Mouse (Mus musculus) left cerebral cortex, adult 18-20 months (tissue): ENCODE measurements around the gene Rdm1. TPM values are rescaled to one million over a fixed set of nuclear protein-coding genes. Genes with fewer than 3 reads are reported as not detected.
"Not testable (repeated sequence)": the region's sequence is repeated elsewhere in the genome, so short reads cannot be mapped to it uniquely, and the experiment has no call there.

Source experiments
- DNase-seq, 2 experiments: peaks; one replicate each; pipeline ENCODE4 v3.0.0; 2021 to 2022; ENCODE audit warnings: low spot score in 2 of 2, mixed read lengths in 1 of 2
- long read RNA-seq, 2 experiments: library from polyadenylated mRNA; stranded (forward); transcript quantifications; one replicate each; pipeline ENCODE4 v2.0.0; 2021
- total RNA-seq, 2 experiments: library from RNA; stranded (reverse); gene quantifications; 2 replicates each; pipeline ENCODE4 v1.2.3; 2021

Gene Rdm1
- total RNA-seq = 10 to 100 TPM in 1 of 2 experiments, 1 to 10 TPM in 1; 9.0 to 11.0 TPM
- long read RNA-seq, experiment 1, transcript Rdm1-201 (7 exons, 1,124 nt) = major isoform, 12 of 16 reads
- long read RNA-seq, experiment 1, partial matches to known transcripts = 1 of 16 reads
- long read RNA-seq, experiment 1, other reads (novel, unspliced or antisense) = 2 of 16 reads
- long read RNA-seq, experiment 2, transcript Rdm1-201 (7 exons, 1,124 nt) = major isoform, 11 of 13 reads
- long read RNA-seq, experiment 2, partial matches to known transcripts = 0 of 13 reads
- long read RNA-seq, experiment 2, other reads (novel, unspliced or antisense) = 2 of 13 reads

DNA sequence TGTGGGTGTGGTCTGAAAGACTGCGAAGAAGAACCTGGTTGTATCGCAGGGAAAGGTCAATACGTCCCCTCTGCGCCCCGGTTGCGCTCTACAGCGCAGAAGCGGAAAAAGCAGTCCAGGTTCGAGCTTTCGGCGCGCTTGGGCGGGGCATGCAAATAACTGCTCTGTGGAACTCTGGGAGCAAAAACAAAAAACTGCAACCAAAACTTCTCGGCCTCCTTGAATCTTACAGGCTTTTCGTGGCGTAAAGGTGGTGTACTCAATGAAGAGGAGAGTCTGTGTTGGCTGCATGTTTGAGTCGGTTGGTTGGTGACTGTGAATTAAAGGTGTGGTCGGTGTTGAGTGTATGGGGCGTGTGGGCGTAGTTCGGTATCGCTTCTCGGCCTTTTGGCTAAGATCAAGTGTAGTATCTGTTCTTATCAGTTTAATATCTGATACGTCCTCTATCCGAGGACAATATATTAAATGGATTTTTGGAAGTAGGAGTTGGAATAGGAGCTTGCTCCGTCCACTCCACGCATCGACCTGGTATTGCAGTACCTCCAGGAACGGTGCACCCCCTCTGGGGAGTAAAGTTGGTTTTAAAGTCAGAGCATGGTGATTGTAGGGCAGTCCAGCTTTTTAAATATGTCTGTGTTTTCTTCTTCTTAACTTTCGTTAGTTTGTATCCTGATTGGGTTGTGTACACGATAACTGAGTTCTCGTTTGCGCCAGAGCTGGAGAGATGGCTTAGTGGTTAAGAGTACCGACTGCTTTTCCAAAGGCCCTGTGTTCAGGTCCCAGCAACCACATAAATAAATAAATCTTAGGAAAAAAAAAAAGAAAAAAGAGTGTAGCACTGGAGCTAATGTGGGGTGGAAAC is at the start of gene Rdm1:
Rdm1 (plus strand) TSS at position 201 of the 862 bp plus-strand sequence.
- peak; percentile 70 to 74 for DNase-seq

DNA sequence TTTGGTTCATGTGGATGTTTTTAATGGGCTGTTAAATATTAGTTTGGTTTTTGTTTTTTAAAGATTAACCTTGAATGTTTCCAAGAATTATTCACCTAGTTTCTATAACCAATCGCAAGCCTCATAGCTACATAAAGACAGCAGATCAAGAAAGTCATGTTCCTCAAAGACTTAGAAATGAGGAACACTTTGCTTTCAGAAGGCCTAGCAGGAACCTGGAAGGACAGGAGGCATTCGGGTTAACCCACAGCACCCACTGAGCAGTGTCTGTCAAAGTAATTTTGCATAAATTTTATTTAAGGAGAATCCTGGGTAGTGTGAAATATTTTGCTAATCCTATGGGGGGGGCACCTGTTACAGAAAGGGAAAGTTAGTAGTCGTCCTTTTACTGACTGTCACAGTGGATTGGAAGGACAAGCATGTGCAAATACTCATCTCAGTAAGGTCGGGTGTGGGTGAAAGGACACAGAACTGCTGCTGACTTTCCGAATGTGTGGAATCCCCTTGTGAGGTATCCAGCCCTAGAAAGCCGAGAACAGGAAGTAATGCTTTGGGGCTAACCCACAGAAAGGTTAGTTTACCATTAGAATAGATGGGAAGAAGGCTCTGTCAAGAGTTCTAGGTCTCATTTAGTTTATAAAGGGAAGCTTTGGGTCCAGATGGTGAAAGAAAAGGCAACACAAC is 45.8 kb upstream of the Rdm1 start:
- DNase-seq = no peak

DNA sequence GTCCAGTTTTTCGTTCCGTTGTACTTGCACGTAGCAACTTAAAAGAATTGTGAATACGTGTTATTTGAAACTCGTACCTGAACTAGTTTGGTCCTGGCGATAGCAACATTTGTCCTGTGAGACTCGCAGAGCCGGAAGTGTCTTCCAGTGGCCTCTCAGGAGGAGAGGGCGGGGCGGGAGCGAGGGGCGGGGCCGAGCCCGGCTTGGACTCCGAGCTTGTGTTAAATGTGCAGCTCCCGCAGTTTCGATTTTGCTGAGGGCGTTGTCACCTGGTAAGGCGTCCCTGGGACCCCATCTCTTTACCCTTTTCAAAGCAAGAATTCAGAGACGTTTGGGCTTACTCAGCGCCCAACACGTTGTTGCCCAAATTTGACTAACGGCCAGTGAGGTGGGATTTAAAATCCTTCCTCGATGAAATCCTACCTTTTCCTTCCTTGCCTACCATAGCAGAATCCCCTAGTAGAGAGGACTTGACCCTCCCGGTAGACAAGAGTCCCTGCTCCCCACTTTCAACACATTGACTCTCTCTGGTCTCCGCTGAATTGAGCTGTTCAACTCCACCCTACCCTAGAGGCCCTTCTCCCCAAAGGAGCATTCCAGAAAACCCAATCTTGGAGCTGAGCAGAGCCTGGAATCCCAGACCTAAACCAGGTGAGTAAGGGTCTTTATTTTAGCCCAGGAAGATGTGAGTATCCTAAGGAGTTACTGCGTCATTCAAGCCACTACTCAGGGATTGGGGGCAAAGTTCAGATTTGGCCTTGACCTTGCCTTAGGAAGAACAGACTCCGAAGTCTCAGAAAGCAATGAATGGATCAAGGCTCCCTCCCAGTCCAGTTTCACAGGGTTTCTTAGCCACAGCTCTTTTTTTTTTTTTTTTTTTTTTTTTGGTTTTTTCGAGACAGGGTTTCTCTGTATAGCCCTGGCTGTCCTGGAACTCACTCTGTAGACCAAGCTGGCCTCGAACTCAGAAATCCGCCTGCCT is 44.6 kb upstream of the Rdm1 start, which contains the start of gene Tmem106a:
Tmem106a (plus strand) TSS at position 189 of the 982 bp plus-strand sequence.
- no peak for DNase-seq

DNA sequence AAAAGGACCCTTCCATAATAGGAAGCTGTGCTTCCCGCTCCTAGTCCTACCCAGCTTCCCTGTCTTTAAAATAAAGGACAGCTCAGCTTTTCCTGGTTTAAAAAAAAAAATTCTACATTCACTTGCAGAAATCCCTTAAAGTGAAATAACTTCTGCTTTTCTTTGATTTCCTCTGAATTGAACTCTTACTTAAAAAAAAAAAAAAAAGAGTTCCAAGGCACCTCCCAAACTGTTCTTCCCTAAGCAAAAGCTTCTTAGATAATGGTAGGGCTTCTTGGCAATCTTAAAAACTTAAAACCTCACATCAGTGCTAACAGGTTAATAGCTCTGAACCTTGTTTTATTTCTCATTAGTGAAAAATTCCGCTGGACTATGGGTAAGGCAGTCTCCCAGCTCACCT is 43.8 kb upstream of the Rdm1 start:
- no peak for DNase-seq

DNA sequence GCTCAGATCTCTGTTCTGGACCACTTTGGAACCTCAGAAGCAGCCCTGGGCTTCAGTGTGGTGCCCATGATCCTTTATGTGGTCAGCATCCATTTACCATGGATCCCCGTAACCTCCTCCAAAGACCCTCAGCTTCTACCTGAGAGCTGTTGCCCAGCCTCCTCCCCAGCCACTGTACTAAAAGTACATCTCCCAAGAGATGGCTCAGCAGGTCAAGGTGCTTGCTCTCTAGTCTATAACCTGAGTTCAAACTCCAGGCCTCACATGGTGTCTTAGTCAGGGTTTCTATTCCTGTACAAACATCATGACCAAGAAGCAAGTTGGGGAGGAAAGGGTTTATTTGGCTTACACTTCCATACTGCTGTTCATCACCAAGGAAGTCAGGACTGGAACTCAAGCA is 42.0 kb upstream of the Rdm1 start:
- not testable (repeated sequence) for DNase-seq

DNA sequence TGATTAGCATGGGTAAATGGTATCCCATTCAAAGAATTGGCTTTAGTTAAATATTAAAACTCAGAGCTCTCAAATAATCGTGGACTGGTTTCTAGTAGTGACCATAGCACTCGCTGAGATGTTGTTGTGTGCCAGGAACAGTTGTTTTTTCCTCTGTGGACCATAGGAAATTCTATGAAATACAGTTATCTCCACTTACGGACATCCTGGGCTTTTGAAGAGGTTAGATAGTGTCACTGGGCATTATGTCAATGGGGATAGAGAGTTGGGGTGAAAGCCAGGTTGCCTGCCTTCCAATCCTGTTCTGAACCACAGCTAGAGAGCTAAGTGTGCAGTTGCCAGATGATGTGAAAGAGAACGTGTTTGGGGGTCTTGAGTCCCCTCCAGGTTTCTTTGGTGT is 41.2 kb upstream of the Rdm1 start:
- DNase-seq = no peak

DNA sequence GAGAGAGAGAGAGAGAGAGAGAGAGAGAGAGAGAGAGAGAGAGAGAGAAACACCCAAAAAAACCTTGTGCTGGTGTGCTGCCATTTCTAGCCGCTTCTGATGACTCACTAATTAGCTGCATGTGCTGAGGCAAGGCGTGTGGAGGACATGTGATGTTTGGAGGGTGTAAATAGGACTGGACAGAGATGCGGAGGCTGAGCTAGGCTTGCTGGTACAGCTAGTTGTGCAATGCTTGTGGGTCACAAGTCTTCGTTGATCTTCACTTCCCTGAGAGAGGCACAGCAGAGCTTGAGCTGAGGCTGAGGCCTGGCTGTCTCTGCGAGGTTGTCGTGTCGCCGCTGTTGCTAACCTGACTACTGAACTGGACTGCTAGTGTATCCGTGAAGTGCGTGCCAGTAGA is 39.3 kb upstream of the Rdm1 start:
- DNase-seq = peak; percentile 49 to 70

DNA sequence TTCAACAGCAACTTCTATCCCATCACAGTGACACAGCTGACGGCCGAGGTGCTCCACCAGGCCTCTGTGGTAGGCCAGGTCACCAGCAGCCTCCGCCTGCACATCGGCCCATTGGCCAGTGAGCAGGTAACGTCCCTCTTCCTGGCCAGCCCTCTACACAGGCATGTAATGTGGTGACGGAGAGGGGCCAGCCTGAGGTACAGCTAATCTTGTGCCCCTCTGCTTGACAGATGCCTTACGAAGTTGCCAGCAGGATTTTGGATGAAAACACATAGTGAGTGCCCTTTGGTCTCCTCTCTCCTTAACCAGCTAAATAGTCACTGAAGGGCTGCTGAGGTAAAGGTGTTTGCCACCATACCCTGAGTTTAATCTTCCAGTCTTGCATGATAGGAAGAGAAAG is 38.1 kb upstream of the Rdm1 start:
- DNase-seq = no peak

DNA sequence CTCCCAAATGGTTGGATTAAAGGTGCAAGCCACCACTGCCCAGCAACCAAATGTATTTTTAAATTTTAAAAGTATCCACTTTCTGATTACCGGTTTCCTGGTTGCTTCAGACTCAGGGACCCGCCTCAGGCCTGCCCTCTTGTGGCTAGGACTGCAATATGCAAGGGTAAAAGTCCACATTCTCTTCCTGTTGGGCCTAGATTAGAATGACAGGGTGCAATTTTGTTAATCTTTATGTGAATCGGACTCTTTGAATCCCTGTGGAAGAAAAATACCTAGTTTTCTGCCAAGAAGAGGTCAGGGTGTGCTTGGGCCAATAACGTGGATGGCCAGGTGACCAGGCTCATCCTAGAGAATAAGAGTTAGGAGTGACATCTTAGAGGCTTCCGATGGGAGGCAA is 37.6 kb upstream of the Rdm1 start:
- DNase-seq = peak; percentile 39 to 54

DNA sequence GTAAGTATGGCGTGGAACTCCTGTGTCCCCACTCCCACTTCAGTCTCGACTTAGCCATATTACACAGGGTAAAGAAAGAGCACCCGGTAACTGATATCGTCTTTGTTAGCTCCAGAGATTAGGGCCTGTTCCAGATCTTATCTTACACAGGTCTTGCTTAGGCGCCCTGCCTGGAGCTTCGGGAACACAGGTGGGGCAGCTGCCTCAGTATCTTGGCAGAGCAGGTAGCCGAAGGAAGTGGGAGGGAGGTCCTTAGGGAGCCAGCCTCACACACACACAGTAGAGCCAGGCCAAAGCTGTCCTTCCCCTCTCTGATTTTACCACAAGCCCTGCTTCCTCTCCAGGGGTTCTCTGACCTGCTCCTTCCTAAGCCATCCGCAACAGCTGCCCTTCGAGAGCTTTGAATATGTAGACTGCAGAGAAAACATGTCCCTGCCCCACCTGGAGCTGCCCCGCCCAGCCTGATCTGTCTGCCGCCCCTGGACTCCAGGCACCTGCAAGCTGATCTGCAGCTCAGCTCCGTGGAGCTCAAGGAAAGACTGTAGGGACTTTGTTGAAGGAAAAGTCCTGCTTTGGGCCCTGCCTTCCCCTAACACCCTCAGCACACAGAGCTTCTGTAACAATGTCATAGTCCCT is 36.9 kb upstream of the Rdm1 start:
- DNase-seq = no peak

DNA sequence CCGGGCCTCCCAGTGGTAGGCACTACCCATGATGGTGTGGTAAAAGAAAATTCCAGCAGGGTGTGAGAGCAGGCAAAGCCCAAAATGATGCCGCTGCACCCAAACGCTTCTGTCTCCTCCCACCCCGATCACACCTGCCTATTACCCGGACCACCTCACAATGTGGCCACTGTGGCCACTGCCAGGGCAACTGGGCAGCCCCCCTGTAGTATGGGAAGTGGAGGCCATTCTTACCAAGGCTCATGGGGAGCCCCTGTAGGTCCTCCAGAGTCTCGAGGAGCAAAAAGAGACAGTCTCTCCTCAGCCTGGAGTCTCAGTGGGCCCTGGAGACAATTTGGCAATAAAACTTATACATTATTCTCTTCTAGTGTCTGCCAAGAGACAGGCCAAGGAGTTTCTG is 27.8 kb upstream of the Rdm1 start, which contains the start of gene Gm11634:
Gm11634 (minus strand) TSS at position 101 of the 400 bp plus-strand sequence.
- no peak for DNase-seq

DNA sequence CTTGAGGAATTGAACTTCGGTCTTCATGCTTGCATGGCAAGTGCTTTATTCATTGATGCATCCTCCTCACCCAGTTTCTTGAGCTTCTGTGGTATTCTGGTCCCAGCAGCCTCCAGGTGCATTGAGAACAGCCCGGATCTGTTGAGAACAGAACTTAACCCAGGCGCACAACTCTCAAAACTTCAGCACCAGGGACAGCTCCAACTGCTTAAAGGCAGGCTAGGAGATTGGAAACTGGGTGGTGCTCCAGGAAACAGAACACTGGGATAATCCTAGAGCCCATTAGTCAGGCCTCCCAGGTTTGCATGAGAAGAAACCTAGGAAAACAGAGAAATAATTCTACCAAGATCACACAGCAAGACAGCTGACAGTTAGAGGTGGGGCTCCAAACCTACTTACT is 24.5 kb upstream of the Rdm1 start:
- no peak for DNase-seq

DNA sequence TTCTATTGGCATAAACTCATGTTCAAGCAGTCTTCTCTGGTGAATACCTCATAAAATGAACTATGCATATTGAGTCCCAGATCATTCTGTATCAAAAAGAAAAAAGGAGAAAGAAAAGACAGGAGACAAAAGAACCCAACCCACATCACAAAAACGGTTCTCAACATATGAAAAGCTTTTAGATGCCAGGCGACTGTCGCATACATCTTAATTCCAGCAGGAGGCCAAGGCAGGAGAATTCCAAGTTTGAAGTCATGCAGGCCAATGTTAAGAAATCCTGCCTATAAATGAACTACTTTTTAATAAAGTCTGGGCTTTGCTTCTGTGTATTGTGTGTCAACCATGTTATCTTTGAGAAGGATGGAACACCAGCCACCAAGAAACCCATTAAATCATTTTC is 22.9 kb upstream of the Rdm1 start:
- DNase-seq = no peak

DNA sequence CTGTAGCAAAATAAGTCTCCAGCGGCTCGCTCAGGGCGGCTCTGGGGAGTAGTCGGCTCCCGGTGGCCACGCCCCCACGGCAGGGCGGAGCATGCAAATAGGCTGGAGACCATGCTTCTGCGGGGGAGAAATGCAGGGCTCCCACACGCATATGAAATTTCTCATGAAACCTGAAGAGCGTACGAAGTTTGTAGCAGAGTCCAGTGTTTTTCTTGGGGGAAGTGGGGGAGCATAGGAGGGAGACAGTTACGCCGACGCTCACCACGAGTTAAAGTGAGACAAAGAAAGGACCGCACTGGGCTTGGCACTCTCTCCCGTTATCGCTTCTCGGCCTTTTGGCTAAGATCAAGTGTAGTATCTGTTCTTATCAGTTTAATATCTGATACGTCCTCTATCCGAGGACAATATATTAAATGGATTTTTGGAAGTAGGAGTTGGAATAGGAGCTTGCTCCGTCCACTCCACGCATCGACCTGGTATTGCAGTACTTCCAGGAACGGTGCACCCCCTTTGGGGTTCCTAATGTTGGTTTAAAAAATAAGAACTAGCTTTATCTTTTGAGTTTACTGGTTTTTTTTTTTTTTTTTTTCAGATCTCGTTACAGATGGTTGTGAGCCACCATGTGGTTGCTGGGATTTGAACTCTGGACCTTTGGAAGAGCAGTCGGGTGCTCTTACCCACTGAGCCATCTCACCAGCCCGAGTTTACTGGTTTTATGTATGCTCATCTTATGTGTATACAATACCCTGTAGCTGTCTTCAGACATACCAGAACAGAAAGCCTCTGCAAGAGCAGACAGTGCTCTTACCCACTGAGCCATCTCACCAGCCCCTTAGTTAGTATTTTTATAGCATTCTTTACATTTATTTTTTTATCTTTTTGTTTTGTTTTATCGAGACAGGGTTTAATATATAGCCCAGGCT is 22.2 kb upstream of the Rdm1 start:
- DNase-seq = peak; percentile 17 to 40

DNA sequence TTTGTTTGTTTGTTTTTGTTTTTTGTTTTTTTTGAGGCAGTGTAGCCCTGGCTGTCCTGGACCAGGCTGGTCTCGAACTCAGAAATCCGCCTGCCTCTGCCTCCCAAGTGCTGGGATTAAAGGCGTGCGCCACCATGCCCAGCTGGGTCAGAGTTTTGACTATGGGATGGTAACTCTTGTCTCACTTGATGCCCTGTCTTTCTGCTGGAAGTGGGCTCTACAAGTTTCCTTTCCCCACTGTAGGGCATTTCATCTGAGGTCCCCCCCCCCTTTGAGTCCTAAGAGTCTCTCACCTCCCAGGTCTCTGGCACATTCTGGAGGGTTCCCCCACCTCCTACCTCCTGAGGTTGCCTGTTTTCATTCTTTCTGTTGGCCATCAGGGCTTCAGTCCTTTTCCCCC is 19.9 kb upstream of the Rdm1 start:
- DNase-seq = not testable (repeated sequence)

DNA sequence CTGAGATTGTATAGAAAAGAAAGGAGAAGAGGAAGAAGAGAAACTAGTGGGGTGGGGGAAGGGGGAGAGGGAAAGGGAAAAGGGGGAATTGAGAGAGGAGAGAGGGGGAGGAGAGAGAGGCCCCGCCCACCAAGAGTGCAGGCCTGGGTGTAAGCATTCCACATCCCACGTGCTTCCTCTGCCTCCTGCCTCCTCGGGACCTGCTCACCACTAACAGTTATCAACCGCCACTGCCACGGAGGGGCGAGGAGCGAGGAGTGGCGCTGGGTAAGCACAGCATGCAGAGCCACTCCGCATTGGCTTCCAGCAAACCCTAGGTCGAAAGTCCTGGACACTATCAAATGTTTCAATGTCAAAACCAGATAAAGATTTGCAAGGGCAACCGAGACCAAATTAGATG is 16.6 kb upstream of the Rdm1 start:
- no peak for DNase-seq

DNA sequence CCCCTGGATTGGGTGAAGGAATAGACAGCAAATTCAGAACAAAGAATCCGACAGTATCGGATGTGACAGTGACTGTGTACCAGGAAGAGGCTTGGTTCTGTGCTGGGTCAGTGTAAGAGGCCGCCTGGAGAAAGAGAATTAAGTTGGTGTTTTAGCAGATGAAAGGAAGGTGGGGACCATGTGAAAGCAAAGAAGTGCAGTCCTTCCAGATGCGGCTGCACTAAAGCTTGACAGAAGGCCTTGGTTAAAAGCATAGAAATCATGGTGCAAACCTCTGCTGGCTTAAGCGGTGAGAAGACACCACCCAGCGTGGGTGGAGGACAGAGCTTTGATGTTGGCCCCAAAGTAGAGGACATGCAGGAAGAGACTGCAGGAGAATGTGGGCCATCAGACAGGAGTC is 13.4 kb upstream of the Rdm1 start:
- no peak for DNase-seq

DNA sequence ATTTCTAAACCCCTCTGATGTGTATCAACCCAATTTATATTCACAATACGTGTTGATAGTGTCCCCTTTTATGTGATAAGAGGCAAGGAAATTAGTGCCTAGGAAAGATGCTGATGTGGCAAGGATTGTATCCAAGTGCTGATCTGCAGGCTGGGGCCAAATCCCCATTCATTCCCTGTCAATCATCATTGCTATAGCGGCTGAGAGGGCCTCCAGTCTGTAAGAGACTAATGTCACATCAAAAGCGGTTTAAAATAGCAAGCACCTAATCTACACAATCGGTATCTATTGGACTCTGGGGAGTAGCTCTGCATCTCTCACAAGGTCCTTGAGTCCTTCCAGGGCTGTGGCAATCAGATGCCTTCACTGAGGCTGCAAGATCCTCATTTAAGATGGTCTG is 12.9 kb upstream of the Rdm1 start:
- no peak for DNase-seq

DNA sequence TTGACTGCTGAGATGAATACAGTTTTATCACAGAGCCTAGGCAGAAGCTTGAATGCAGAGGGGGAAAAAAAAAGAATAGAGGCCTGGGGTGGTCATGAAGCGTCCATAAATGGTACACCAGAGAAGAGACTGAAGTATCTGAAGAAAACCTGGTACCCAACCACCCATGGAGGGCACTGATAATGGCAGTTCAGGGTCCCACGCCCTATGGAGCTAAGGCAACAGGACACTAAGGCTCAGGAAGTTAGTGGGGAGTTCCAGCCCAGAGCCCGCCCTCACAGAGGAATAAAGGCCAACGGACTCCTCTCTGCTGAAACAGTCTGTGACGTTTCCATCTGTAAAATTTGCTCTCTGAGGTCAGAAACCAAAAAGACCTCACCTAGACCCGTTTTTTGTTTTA is 11.6 kb upstream of the Rdm1 start:
- no peak for DNase-seq
